Mouse (Mus musculus): ENCODE results near the gene Dnaaf3. TPM values are rescaled to one million over a fixed set of nuclear protein-coding genes. Genes with fewer than 3 reads are reported as not detected.
"Not testable (repeated sequence)": the region's sequence is repeated elsewhere in the genome, so short reads cannot be mapped to it uniquely, and the experiment has no call there.

Gene Dnaaf3
- polyA plus RNA-seq (2014; fragmentation: Nextera tagmentation; extraction: Ambion mirVana): 0.85 and 1.1 TPM in 2 replicates

GRCm38 (mm10) chr7:4532005-4532729 lies at the start of gene Dnaaf3:
TSS of gene Dnaaf3 (minus strand) at chr7:4532453.
- Histone ChIP-seq H3K9me3 (ENCODE audit: control insufficient read depth, low read length) (no peaks in the 10 kb centered on the region), H3K36me3 (ENCODE audit: control insufficient read depth, insufficient read depth, low read length) (no peaks in the 10 kb centered on the region), H3K27me3 (ENCODE audit: control insufficient read depth, insufficient read depth, low read length) (peaks cover 1% of the 10 kb centered on the region), H3K4me2 (peak within 1 kb of the TSS; percentile 65), H3K27ac (ENCODE audit: low read depth, low read length) (no peak within 1 kb of the TSS), H3K4me1 (ENCODE audit: control insufficient read depth, insufficient read depth, low read length) (0 out of 2 replicates have a peak, but pooled peaks cover 7% of the 10 kb centered on the region), H3K4me3 (ENCODE audit: low read depth, low read length) (peak within 1 kb of the TSS; percentile 40), H3K9ac (ENCODE audit: low read length) (peak within 1 kb of the TSS; percentile 38; the same call in 1 of the 2 replicates)
- 3% methylated on average over 28 of the region's 28 CpGs for WGBS
- DNase-seq (ENCODE audit: low spot score, missing footprints) (peak; percentile 95), ATAC-seq (ENCODE audit: low FRiP score) (peak; percentile 95)

- ATAC-seq (ENCODE audit: low FRiP score): not testable (repeated sequence)
Observed at GRCm38 (mm10) chr7:4581481-4581880, 49.2 kb upstream of the Dnaaf3 start.

GRCm38 (mm10) chr7:4572361-4572760 lies 40.1 kb upstream of the Dnaaf3 start:
- not testable (repeated sequence) for H3K9me3 ChIP-seq (ENCODE audit: control insufficient read depth, low read length); DNase-seq (ENCODE audit: low spot score, missing footprints); ATAC-seq (ENCODE audit: low FRiP score); H3K27ac ChIP-seq (ENCODE audit: low read depth, low read length); H3K4me3 ChIP-seq (ENCODE audit: low read depth, low read length); H3K27me3 ChIP-seq (ENCODE audit: control insufficient read depth, insufficient read depth, low read length); H3K4me2 ChIP-seq; H3K4me1 ChIP-seq (ENCODE audit: control insufficient read depth, insufficient read depth, low read length); H3K36me3 ChIP-seq (ENCODE audit: control insufficient read depth, insufficient read depth, low read length); H3K9ac ChIP-seq (ENCODE audit: low read length)
- 72% methylated on average over 2 of the region's 2 CpGs for WGBS

More at GRCm38 (mm10) chr7:4581481-4581880, 49.2 kb upstream of the Dnaaf3 start:
- H3K9me3 ChIP-seq (ENCODE audit: control insufficient read depth, low read length); H3K9ac ChIP-seq (ENCODE audit: low read length); H3K36me3 ChIP-seq (ENCODE audit: control insufficient read depth, insufficient read depth, low read length); H3K4me3 ChIP-seq (ENCODE audit: low read depth, low read length); DNase-seq (ENCODE audit: low spot score, missing footprints); H3K27ac ChIP-seq (ENCODE audit: low read depth, low read length); H3K4me2 ChIP-seq; H3K27me3 ChIP-seq (ENCODE audit: control insufficient read depth, insufficient read depth, low read length); H3K4me1 ChIP-seq (ENCODE audit: control insufficient read depth, insufficient read depth, low read length): not testable (repeated sequence)
- 80% methylated on average over 3 of the region's 3 CpGs for WGBS

GRCm38 (mm10) chr7:4562660-4563059 lies 30.4 kb upstream of the Dnaaf3 start:
- H3K9ac ChIP-seq (ENCODE audit: low read length): no peak overlapping the region
- H3K4me3 ChIP-seq (ENCODE audit: low read depth, low read length): no peak overlapping the region
- DNase-seq (ENCODE audit: low spot score, missing footprints) (no peak), ATAC-seq (ENCODE audit: low FRiP score) (no peak)
- WGBS: 91% methylated on average over 3 of the region's 3 CpGs
- H3K9me3 ChIP-seq (ENCODE audit: control insufficient read depth, low read length): no peaks in the 10 kb centered on the region
- no peak overlapping the region for H3K27ac ChIP-seq (ENCODE audit: low read depth, low read length)
- H3K36me3 ChIP-seq (ENCODE audit: control insufficient read depth, insufficient read depth, low read length): no peaks in the 10 kb centered on the region
- no peak overlapping the region for H3K4me2 ChIP-seq
- H3K27me3 ChIP-seq (ENCODE audit: control insufficient read depth, insufficient read depth, low read length): no peaks in the 10 kb centered on the region
- no peaks in the 10 kb centered on the region for H3K4me1 ChIP-seq (ENCODE audit: control insufficient read depth, insufficient read depth, low read length)

GRCm38 (mm10) chr7:4557167-4557560 lies 24.9 kb upstream of the Dnaaf3 start:
- DNase-seq (ENCODE audit: low spot score, missing footprints) (no peak), ATAC-seq (ENCODE audit: low FRiP score) (peak; percentile 51; the same call in 1 of the 2 replicates)
- H3K27ac ChIP-seq (ENCODE audit: low read depth, low read length): no peak overlapping the region
- H3K9ac ChIP-seq (ENCODE audit: low read length): no peak overlapping the region
- no peaks in the 10 kb centered on the region for H3K36me3 ChIP-seq (ENCODE audit: control insufficient read depth, insufficient read depth, low read length)
- H3K4me2 ChIP-seq: no peak overlapping the region
- no peaks in the 10 kb centered on the region for H3K27me3 ChIP-seq (ENCODE audit: control insufficient read depth, insufficient read depth, low read length)
- H3K4me3 ChIP-seq (ENCODE audit: low read depth, low read length): no peak overlapping the region
- WGBS: 72% methylated on average over 6 of the region's 6 CpGs
- no peaks in the 10 kb centered on the region for H3K9me3 ChIP-seq (ENCODE audit: control insufficient read depth, low read length)
- 0 out of 2 replicates have a peak, but pooled peaks cover 2% of the 10 kb centered on the region for H3K4me1 ChIP-seq (ENCODE audit: control insufficient read depth, insufficient read depth, low read length)

GRCm38 (mm10) chr7:4556256-4557166 lies 24.3 kb upstream of the Dnaaf3 start:
- Histone ChIP-seq H3K4me3 (ENCODE audit: low read depth, low read length) (no peak overlapping the region), H3K36me3 (ENCODE audit: control insufficient read depth, insufficient read depth, low read length) (no peaks in the 10 kb centered on the region), H3K27me3 (ENCODE audit: control insufficient read depth, insufficient read depth, low read length) (no peaks in the 10 kb centered on the region), H3K4me2 (no peak overlapping the region), H3K9ac (ENCODE audit: low read length) (no peak overlapping the region), H3K4me1 (ENCODE audit: control insufficient read depth, insufficient read depth, low read length) (0 out of 2 replicates have a peak, but pooled peaks cover 2% of the 10 kb centered on the region), H3K27ac (ENCODE audit: low read depth, low read length) (no peak overlapping the region), H3K9me3 (ENCODE audit: control insufficient read depth, low read length) (no peaks in the 10 kb centered on the region)
- DNase-seq (ENCODE audit: low spot score, missing footprints) (peak; percentile 97), ATAC-seq (ENCODE audit: low FRiP score) (peak; percentile 91)
- WGBS: 22% methylated on average over 15 of the region's 15 CpGs

GRCm38 (mm10) chr7:4547221-4547641 lies 15.0 kb upstream of the Dnaaf3 start, which contains the start of gene Syt5:
TSS of gene Syt5 (minus strand) at chr7:4547541.
- Histone ChIP-seq H3K27ac (ENCODE audit: low read depth, low read length) (peak within 1 kb of the TSS; percentile 42), H3K36me3 (ENCODE audit: control insufficient read depth, insufficient read depth, low read length) (no peaks in the 10 kb centered on the region), H3K4me3 (ENCODE audit: low read depth, low read length) (peak within 1 kb of the TSS; percentile 45), H3K4me2 (peak within 1 kb of the TSS; percentile 75), H3K27me3 (ENCODE audit: control insufficient read depth, insufficient read depth, low read length) (no peaks in the 10 kb centered on the region), H3K9ac (ENCODE audit: low read length) (peak within 1 kb of the TSS; percentile 51), H3K4me1 (ENCODE audit: control insufficient read depth, insufficient read depth, low read length) (peaks cover 8% of the 10 kb centered on the region), H3K9me3 (ENCODE audit: control insufficient read depth, low read length) (no peaks in the 10 kb centered on the region)
- ATAC-seq (ENCODE audit: low FRiP score) (peak; percentile 68), DNase-seq (ENCODE audit: low spot score, missing footprints) (peak; percentile 89)
- 11% methylated on average over 33 of the region's 33 CpGs for WGBS

GRCm38 (mm10) chr7:4546591-4547131 lies 14.4 kb upstream of the Dnaaf3 start:
- H3K4me2 ChIP-seq: peak overlapping the region; percentile 75
- peak; percentile 93 for ATAC-seq (ENCODE audit: low FRiP score)
- 2% methylated on average over 26 of the region's 26 CpGs for WGBS
- peaks cover 8% of the 10 kb centered on the region for H3K4me1 ChIP-seq (ENCODE audit: control insufficient read depth, insufficient read depth, low read length)
- H3K27me3 ChIP-seq (ENCODE audit: control insufficient read depth, insufficient read depth, low read length): no peaks in the 10 kb centered on the region
- H3K9me3 ChIP-seq (ENCODE audit: control insufficient read depth, low read length): no peaks in the 10 kb centered on the region
- peak; percentile 99 for DNase-seq (ENCODE audit: low spot score, missing footprints)
- peak overlapping the region; percentile 42 for H3K27ac ChIP-seq (ENCODE audit: low read depth, low read length)
- H3K36me3 ChIP-seq (ENCODE audit: control insufficient read depth, insufficient read depth, low read length): no peaks in the 10 kb centered on the region
- H3K4me3 ChIP-seq (ENCODE audit: low read depth, low read length): peak overlapping the region; percentile 45
- peak overlapping the region; percentile 51 for H3K9ac ChIP-seq (ENCODE audit: low read length)
